Mouse (Mus musculus) lung, adult 18-20 months (tissue): ENCODE data around the gene Map2k2.
"Not testable (repeated sequence)": the region's sequence is repeated elsewhere in the genome, so short reads cannot be mapped to it uniquely, and the experiment has no call there.

Source experiments
- DNase-seq, 2 experiments: peaks; one replicate each; pipeline ENCODE4 v3.0.0; 2022; ENCODE audit warnings: mixed read lengths in 2 of 2

Gene Map2k2

GRCm38 (mm10) chr10:81143845-81144437 lies 38.2 kb downstream of the Map2k2 start:
- no peak for DNase-seq

GRCm38 (mm10) chr10:81144667-81145066 lies 39.0 kb downstream of the Map2k2 start:
- peak; percentile 62 to 67 for DNase-seq

GRCm38 (mm10) chr10:81145307-81145706 lies 39.6 kb downstream of the Map2k2 start:
- no peak for DNase-seq

- no peak for DNase-seq
These were observed 40.1 kb downstream of the Map2k2 start for GRCm38 (mm10) chr10:81145778-81146177.

- no peak for DNase-seq
These were observed 40.6 kb downstream of the Map2k2 start for GRCm38 (mm10) chr10:81146296-81146695.

GRCm38 (mm10) chr10:81151261-81151660 lies 45.5 kb downstream of the Map2k2 start:
- no peak for DNase-seq

GRCm38 (mm10) chr10:81152609-81153008 lies 46.9 kb downstream of the Map2k2 start:
- no peak for DNase-seq

GRCm38 (mm10) chr10:81154313-81154712 lies 48.6 kb downstream of the Map2k2 start:
- DNase-seq: no peak

- DNase-seq: no peak
These were observed 49.0 kb downstream of the Map2k2 start for GRCm38 (mm10) chr10:81154736-81155135.

- no peak for DNase-seq
These were observed 56.0 kb downstream of the Map2k2 start for GRCm38 (mm10) chr10:81161602-81162317.

GRCm38 (mm10) chr10:81162318-81162652 lies 56.6 kb downstream of the Map2k2 start:
- no peak for DNase-seq

GRCm38 (mm10) chr10:81165118-81165517 lies 59.4 kb downstream of the Map2k2 start:
- DNase-seq: peak in 1 of 2 experiments; percentile 53

GRCm38 (mm10) chr10:81167200-81168086 lies 61.7 kb downstream of the Map2k2 start, which contains the start of gene Pias4:
Pias4 (minus strand) TSS chr10:81167923.
- peak; percentile 100 for DNase-seq

- no peak for DNase-seq
These were observed 62.3 kb downstream of the Map2k2 start for GRCm38 (mm10) chr10:81168087-81168431.

- peak; percentile 90 to 93 for DNase-seq
These were observed 63.0 kb downstream of the Map2k2 start for GRCm38 (mm10) chr10:81168521-81169244.

- not testable (repeated sequence) for DNase-seq
These were observed 63.7 kb downstream of the Map2k2 start for GRCm38 (mm10) chr10:81169411-81169900.

GRCm38 (mm10) chr10:81173132-81173531 lies 67.4 kb downstream of the Map2k2 start:
- DNase-seq: peak; percentile 76 to 78

GRCm38 (mm10) chr10:81174617-81175344 lies 69.1 kb downstream of the Map2k2 start:
- peak; percentile 86 to 90 for DNase-seq

GRCm38 (mm10) chr10:81175345-81175701 lies 69.6 kb downstream of the Map2k2 start:
- not testable (repeated sequence) for DNase-seq

- DNase-seq: peak in 1 of 2 experiments; percentile 51
These were observed 70.3 kb downstream of the Map2k2 start for GRCm38 (mm10) chr10:81175936-81176465.

- peak; percentile 98 to 99 for DNase-seq
These were observed 71.0 kb downstream of the Map2k2 start, which contains the start of gene Eef2 for GRCm38 (mm10) chr10:81176466-81177271. Eef2 (plus strand) TSS chr10:81176631.
